Mouse (Mus musculus): ENCODE measurements at regions not wholly inside any gene's neighbourhood (a gene's known extent, or its start where the extent isn't known, plus 50 kb on each side); places are given as distances from the start of the nearest gene placed in this dataset.

DNA sequence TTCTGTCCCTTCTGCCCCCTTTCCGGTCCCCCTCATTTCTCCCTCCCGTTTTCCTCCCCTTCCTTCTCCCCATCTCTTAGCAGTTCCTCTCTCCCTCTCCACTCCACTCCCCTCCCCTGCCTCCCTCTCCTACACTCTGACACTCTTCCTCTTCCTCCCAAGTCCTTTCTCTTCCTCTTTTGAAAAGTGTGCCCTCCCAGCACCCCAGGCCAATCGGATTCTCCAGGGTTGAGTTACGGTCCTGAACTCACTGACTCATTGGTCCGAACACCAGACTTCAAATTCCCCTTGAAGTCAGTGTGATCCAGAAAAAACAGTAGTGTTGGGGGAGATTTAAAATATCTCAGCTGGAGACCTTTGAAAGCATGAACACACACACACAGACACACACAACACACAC lies 109.1 kb downstream of the 2410131K14Rik start:
- no peak for DNase-seq (ENCODE audit: low spot score)

DNA sequence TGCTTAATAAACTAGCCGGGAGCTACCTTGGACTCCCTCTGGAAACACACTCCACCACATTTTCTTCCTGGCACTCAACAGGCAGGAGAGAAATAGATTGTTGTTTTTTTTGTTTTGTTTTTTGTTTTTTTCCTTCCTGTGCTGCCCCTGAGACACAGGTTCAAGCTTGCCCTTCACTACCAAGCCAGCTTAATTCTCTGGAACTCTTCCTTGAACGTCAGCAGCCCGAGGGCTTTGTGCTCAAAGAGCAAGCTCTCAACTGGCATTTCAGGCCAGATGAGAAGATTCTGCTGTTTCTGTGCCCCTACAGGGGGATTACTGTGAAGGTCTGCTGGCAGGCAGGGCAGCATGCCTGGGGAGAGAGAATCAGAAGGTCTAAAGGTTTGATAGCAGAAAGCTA lies 109.8 kb downstream of the 2410131K14Rik start:
- DNase-seq (ENCODE audit: low spot score): no peak

- no peak for DNase-seq (ENCODE audit: low spot score)
Measured at GRCm38 (mm10) chr5:118355287-118355686, 110.3 kb downstream of the 2410131K14Rik start.

GRCm38 (mm10) chr5:118355691-118356337 lies 110.8 kb downstream of the 2410131K14Rik start:
- no peak for DNase-seq (ENCODE audit: low spot score)

DNA sequence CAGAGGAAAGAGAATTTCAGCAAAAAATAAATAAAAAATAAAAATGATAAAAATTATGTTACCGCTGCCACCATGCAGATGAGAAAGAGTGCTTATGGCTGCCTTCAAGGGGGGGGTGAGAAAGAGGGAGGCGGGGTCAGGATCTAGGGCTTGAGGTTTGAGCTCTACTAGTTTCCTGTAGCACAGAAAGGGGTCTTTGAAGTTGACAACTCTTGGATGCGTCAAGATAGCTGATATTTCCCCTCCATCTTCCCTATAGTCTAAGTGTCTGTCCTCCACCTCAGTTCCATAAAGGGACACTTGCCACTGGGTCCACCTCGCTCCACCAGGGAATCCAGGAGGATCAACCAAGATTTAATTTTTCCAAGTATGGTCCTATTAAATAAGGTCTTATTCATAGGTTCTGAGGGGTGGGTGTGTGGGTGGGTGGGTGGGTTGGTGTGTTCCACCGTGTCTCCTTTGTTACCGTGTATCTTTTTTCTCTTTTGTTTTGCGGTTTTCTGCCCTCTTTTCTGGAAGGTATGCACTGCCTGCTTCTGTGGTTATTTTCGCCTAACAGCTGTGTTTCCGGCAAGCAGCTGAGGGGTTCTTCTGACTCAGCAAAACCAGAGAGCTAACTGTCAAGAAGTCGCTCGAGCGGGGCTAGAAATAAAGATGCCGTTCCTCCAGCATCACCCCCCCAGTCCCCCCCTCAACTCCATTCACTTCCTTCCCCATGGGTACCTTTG lies 114.8 kb downstream of the 2410131K14Rik start:
- no peak for DNase-seq (ENCODE audit: low spot score)

DNA sequence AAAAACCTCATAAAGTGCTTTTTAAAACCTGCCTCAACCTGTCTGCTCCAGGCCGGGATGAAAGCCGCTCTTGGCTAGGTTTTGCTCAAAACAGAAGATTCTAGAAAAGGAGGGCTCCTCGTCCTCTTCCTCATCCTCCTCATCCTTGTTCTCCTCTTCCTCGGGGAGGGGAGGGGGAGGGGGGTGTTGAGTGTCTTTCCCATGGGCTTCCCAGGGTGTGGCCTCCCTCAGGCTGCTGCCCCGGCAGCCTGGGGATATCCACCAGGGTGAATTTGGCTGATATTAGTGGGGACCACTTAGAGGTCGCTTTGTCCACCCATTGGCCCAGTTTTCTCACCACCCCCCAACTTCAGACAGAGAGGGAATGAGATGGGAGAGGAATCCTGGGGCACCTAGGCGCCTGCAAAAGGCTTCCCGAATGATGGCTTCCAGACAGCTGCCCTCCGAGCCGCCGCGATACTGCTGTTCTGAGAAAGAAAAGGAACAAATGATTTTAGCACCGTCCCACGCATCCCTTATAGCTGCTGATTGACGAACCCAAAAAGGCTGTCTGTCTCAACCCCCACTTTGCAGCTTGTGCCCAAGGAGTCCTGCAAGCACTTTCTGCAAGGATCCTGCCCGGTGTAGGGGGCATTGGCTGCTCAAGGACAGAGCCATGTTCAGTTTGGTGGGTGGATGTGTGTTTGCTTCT lies 115.5 kb downstream of the 2410131K14Rik start:
- DNase-seq (ENCODE audit: low spot score): no peak

DNA sequence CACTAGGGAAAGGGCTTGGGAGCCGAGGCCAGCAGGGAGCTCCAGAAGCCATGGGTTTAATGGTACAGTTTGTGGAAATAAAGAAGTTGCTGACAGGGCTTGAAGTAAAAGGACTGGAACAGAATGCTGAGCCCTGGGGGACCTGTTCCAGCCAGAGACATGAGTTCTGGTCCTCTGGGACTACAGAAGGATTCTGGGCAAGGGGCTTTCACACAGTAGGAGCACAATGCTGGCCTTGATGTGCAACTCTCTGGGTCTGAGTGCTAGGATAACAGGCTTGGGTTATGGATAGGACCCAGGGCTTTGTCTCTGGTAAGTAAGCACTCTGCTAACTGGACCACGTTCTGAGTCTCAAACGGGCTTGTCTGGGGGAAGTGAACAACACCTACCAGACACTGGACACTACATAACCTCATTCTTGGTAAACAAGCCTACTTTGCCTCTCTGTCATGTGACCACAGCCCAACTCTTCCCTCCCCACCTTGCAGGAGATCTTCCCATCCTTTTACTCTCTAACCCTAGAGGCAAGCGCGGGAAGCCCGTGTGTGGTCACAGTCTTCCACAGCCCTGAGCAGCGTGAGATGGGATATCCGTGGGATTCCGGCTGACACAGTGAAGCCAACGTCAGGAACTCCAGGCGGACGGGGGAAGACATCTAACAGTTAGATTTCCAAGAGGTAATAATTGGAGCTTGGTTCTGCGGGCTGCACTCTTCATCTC lies 116.3 kb downstream of the 2410131K14Rik start:
- no peak for DNase-seq (ENCODE audit: low spot score)

- DNase-seq (ENCODE audit: low spot score): no peak
Measured at GRCm38 (mm10) chr5:118361853-118362406, 116.9 kb downstream of the 2410131K14Rik start.

- no peak for DNase-seq (ENCODE audit: low spot score)
Measured at GRCm38 (mm10) chr5:118362738-118363137, 117.7 kb downstream of the 2410131K14Rik start.

GRCm38 (mm10) chr5:118363154-118363553 lies 118.1 kb downstream of the 2410131K14Rik start:
- DNase-seq (ENCODE audit: low spot score): no peak

GRCm38 (mm10) chr5:118364646-118365045 lies 119.6 kb downstream of the 2410131K14Rik start:
- no peak for DNase-seq (ENCODE audit: low spot score)

DNA sequence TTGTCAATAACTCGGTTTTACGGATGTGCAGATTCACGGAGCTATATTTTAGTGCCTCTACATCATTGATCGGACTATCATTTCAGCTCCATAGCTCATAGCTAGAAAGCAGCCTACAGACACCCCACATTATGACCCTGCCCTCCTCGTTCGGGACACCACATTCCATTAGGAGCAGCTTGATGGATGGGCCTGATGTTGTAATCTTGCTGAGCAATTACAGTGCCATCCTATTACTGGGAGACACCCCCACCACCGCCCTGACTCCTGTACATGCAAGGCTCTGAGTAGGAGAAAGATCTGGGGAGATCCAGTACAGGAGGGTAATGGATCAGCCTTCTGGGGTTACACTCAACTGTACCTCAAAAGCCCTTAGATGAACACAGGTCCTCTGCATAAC lies 120.2 kb downstream of the 2410131K14Rik start:
- no peak for DNase-seq (ENCODE audit: low spot score)

DNA sequence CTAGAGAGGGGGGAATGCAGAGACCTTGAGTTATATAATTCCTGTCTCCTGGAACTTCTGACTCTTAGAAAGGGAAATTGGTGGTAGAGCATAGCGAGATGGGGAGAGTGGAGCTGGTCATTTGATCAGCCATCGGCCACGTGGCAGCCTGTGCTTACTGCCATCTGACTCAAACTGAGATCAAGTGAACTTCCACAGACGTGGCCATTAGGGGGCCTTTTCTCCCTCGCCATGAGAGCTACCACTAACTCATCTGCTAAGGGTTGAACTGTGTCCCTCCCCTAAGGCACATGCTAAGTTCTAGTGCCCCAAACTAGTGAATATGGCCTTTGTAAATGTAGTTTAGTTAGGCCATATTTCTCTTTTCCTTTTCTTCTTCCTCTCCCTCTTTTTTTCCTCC lies 120.6 kb downstream of the 2410131K14Rik start:
- peak; percentile 23 for DNase-seq (ENCODE audit: low spot score)

- DNase-seq (ENCODE audit: low spot score): no peak
Measured at GRCm38 (mm10) chr5:118367047-118367446, 122.0 kb downstream of the 2410131K14Rik start.

GRCm38 (mm10) chr5:118373581-118373981 lies 128.6 kb downstream of the 2410131K14Rik start:
- peak; percentile 71 for DNase-seq (ENCODE audit: low spot score)

- DNase-seq (ENCODE audit: low spot score): no peak
Measured at GRCm38 (mm10) chr5:118374968-118375367, 129.9 kb downstream of the 2410131K14Rik start.

- DNase-seq (ENCODE audit: low spot score): no peak
Measured at GRCm38 (mm10) chr5:118375916-118376315, 130.9 kb downstream of the 2410131K14Rik start.

GRCm38 (mm10) chr5:118376478-118376877 lies 131.5 kb downstream of the 2410131K14Rik start:
- DNase-seq (ENCODE audit: low spot score): no peak

DNA sequence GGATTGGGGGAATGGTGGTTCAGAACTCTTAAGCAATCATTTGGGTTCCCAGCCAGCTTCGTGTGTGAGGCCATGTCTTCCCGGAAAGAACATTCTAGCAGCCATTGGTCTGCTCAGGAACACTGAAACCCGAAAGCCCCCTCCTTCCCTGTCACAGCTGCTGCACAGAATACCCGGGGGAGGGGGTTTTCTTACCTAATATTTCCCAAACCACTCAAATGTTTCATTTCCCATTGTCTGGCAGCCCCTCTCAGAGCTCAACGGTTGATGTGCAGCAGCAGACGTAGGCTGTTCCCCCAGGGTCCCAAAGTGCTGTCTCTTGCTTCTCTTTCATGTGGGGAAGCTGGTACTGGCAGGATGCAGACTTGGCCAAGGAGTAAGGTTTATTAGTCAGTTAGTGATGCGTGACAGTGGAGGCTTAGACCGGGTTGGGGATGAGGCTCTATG lies 132.4 kb downstream of the 2410131K14Rik start:
- DNase-seq (ENCODE audit: low spot score): peak; percentile 29

DNA sequence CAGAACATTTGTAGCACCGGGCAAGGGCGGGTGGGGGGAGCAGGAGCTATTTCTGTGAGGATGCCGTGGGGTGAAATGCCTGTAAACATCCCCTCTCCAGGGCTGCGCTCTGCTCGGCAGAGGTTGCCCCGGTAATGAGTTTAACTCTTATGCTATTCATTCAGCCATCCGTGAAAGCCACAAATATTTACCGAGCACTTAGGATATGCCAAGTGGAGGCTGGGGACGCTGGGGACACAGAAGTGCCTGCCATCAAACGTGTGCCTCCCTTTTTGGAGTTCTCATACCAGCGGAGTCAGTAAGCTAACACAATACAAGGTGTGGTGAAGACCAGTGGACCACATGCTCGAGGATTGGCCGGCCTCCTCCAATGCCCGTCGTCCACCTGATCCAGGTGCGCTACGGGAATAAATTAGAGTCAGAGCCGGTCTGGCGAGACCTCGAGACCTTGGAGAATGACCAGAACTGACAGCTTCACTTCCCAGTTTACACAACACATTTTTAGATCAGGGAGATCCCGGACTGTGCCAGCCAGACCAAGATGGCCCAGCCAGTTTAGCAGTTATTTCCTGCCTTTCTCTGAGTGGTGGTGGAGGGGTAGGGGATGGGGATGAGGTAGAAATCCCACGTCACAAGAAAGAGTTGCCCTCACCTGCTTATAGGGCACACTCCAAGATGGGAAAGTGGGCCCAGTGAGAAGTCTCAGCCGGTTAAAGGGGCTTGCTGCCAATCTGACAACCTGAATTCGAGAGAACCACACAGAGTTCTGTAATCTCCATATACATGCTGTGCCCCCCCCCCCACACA lies 134.4 kb downstream of the 2410131K14Rik start:
- DNase-seq (ENCODE audit: low spot score): peak; percentile 33

GRCm38 (mm10) chr5:118380052-118380421 lies 135.0 kb downstream of the 2410131K14Rik start:
- DNase-seq (ENCODE audit: low spot score): no peak

Measured in retina, embryonic 14.5 days (tissue).